Mouse (Mus musculus) limb, embryonic 14.5 days (tissue): Measurements from ENCODE around the gene Tnfrsf26. TPM values are rescaled to one million over a fixed set of nuclear protein-coding genes. Genes with fewer than 3 reads are reported as not detected.
"Not testable (repeated sequence)": the region's sequence is repeated elsewhere in the genome, so short reads cannot be mapped to it uniquely, and the experiment has no call there.

Source experiments
- ATAC-seq: fragments of 200-750 bp; cut with Nextera tagmentation; 2 replicates; pipeline ENCODE4 v1.8.0; 2017; ENCODE audit warnings: low read depth, moderate number of reproducible peaks, moderate TSS enrichment; ENCODE audit not compliant: low FRiP score
- DNase-seq: peaks from one replicate; pipeline ENCODE4 v3.0.0-alpha.2; 2015; ENCODE audit warnings: low spot score
- H3K27ac ChIP-seq: fragments of 300-500 bp; sonication (generic); replicated peaks from 2 replicates; pipeline ENCODE4 v1.5.1; 2014; ENCODE audit warnings: low read depth, mild to moderate bottlenecking, low read length, moderate library complexity, mixed read lengths
- H3K27me3 ChIP-seq: fragments of 300-500 bp; sonication (generic); 2 replicates; pipeline ENCODE4 v1.6.1; 2014; ENCODE audit warnings: low read length, mixed read lengths; ENCODE audit not compliant: control insufficient read depth, insufficient read depth
- H3K36me3 ChIP-seq: fragments of 300-500 bp; sonication (generic); 2 replicates; pipeline ENCODE4 v1.6.1; 2014; ENCODE audit warnings: mild to moderate bottlenecking, low read length, moderate library complexity, mixed read lengths; ENCODE audit not compliant: control insufficient read depth, insufficient read depth
- H3K4me1 ChIP-seq: fragments of 300-500 bp; sonication (generic); 2 replicates; pipeline ENCODE4 v1.6.1; 2014; ENCODE audit warnings: antibody characterized with exemption, low read length, mixed read lengths; ENCODE audit not compliant: control insufficient read depth, insufficient read depth
- H3K4me2 ChIP-seq: fragments of 300-500 bp; sonication (generic); replicated peaks from 2 replicates; pipeline ENCODE4 v1.6.1; 2014; ENCODE audit warnings: low read depth, mild to moderate bottlenecking, low read length, moderate library complexity; ENCODE audit not compliant: severe bottlenecking
- H3K4me3 ChIP-seq: fragments of 300-500 bp; sonication (generic); replicated peaks from 2 replicates; pipeline ENCODE4 v1.5.1; 2014; ENCODE audit warnings: low read length
- H3K9ac ChIP-seq: fragments of 300-500 bp; sonication (generic); 2 replicates; pipeline ENCODE4 v1.6.1; 2014; ENCODE audit warnings: mild to moderate bottlenecking, low read depth, low read length, moderate library complexity; ENCODE audit not compliant: severe bottlenecking
- H3K9me3 ChIP-seq: fragments of 300-500 bp; sonication (generic); 2 replicates; pipeline ENCODE4 v1.6.1; 2016; ENCODE audit warnings: low read length; ENCODE audit not compliant: control insufficient read depth
- POLR2A ChIP-seq: fragments of 200-500 bp; IDR thresholded peaks from 2 replicates; pipeline ENCODE4 v1.8.0; 2012; ENCODE audit warnings: inconsistent platforms, mild to moderate bottlenecking, moderate library complexity, borderline replicate concordance; ENCODE audit not compliant: insufficient read depth, insufficient read length; ENCODE audit errors: extremely low read depth
- WGBS: fragments of 180-500 bp; shearing (Covaris S2); extraction: QIAGEN DNeasy Blood & Tissue Kit; methylation state at CpG from one replicate; pipeline ENCODE4 v1.1.7; 2014; 5-methylcytosine and 5-hydroxymethylcytosine counted together
- polyA plus RNA-seq, 2 experiments: library from polyadenylated mRNA; depleted of rRNA in 1 of 2; stranded (reverse) in 1 of 2; unstranded in 1 of 2; fragments of >200 nt; fragmentation: Nextera tagmentation in 1 of 2; extraction: Ambion mirVana in 1 of 2; gene quantifications; 2 replicates each; pipeline versions ENCODE4 v1.2.1 to v1.2.3; 2012 to 2014

The Tnfrsf26 gene
- 0.35 and 0.51 TPM in 2 replicates for polyA plus RNA-seq (2012; rRNA removed)
- polyA plus RNA-seq (2014; fragmentation: Nextera tagmentation; extraction: Ambion mirVana), result 0.54 and 0.61 TPM in 2 replicates

DNA sequence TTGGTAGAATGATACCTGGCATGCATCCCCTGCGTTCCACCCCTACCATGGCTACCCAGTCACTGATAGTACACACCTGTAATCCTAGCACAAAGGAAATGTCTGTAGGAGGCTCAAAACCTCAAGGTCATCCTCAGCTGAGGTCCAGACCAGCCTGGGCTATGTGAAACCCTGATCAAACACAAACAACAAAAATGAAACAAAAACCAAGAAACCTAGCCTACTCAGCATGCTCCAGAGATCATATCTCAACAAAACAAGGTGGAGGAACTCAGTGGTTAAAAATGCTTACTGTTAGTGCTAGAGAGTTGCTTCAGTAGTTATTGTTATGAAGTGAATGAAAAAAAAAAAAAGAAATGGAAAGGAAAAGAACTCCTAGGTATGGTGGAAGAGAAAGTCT is at the start of gene Tnfrsf26:
Tnfrsf26 (minus strand) TSS at position 183 of the 400 bp plus-strand sequence.
- TF ChIP-seq POLR2A, result no peak
- WGBS, result 100% methylated on average over 1 of the region's 1 CpGs

DNA sequence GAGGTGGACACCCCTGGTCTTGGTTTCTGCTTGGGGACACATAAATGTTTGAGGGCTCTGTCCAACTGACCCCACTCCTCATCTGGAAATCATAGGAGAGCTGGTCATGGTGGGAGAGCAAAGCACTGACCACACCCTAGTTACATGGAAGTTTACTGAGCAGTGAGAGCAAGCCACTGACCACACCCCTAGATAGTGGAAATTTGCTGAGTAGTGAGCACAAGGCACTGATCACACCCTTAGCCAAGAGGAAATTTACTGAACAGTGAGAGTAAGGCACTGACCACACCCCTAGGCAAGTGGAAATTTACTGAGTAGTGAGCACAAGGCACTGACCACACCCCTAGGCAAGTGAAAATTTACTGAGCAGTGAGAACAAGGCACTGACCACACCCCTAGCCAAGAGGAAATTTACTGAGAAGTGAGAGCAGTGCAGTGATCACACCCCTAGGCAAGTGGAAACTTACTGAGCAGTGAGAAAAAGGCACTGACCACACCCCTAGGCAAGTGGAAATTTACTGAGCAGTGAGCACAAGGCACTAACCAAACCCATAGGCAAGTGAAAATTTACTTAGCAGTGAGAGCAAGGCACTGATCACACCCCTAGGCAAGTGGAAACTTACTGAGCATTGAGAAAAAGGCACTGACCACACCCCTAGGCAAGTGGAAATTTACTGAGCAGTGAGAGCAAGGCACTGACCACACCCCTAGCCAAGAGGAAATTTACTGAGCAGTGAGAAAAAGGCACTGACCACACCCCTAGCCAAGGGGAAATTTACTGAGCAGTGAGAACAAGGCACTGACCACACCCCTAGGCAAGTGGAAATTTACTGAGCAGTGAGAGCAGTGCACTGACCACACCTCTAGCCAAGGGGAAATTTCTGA is 38.1 kb upstream of the Tnfrsf26 start:
- Histone ChIP-seq H3K27me3 (no peaks in the 10 kb centered on the region), H3K4me2 (no peak overlapping the region), H3K27ac (no peak overlapping the region), H3K36me3 (no peaks in the 10 kb centered on the region), H3K4me3 (no peak overlapping the region), H3K4me1 (no peaks in the 10 kb centered on the region), H3K9ac (no peak overlapping the region), H3K9me3 (no peaks in the 10 kb centered on the region)
- no peak for TF ChIP-seq POLR2A
- no peak for ATAC-seq
- DNase-seq, result no peak

More for the DNA sequence above, at the start of gene Tnfrsf26:
- no peak within 1 kb of the TSS for H3K27ac ChIP-seq
- no peaks in the 10 kb centered on the region for H3K36me3 ChIP-seq
- H3K27me3 ChIP-seq, result no peaks in the 10 kb centered on the region
- DNase-seq, result no peak
- no peaks in the 10 kb centered on the region for H3K9me3 ChIP-seq
- H3K4me1 ChIP-seq, result no peaks in the 10 kb centered on the region
- no peak within 1 kb of the TSS for H3K9ac ChIP-seq
- no peak for ATAC-seq
- no peak within 1 kb of the TSS for H3K4me2 ChIP-seq
- H3K4me3 ChIP-seq, result no peak within 1 kb of the TSS

DNA sequence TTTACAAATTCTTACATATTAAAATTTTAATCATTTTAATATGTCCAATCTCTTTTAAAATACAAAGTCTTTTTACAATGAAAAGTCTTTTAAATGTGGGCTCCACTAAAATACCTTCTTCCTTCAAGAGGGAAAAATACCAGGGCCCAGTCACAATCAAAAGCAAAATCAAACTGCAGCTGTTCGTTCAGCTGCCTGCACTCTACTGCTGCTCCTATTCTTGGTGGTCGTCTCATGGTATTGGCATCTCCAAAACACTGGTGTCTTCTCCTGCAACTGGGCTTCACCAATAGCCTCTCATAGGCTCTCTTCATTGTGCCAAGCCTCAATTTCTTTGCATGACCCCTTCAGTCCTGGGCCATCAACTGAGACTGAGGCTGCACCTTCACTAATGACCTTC is 34.9 kb upstream of the Tnfrsf26 start:
- DNase-seq (no peak), ATAC-seq (no peak)
- TF ChIP-seq POLR2A, result no peak
- Histone ChIP-seq H3K27me3 (no peaks in the 10 kb centered on the region), H3K4me3 (no peak overlapping the region), H3K4me2 (no peak overlapping the region), H3K36me3 (no peaks in the 10 kb centered on the region), H3K9ac (no peak overlapping the region), H3K27ac (no peak overlapping the region), H3K4me1 (no peaks in the 10 kb centered on the region), H3K9me3 (no peaks in the 10 kb centered on the region)
- 84% methylated on average over 2 of the region's 2 CpGs for WGBS

GRCm38 (mm10) chr7:143660797-143661196 is 32.3 kb upstream of the Tnfrsf26 start:
- Histone ChIP-seq H3K36me3 (no peaks in the 10 kb centered on the region), H3K4me2 (no peak overlapping the region)
- no peak for DNase-seq

DNA sequence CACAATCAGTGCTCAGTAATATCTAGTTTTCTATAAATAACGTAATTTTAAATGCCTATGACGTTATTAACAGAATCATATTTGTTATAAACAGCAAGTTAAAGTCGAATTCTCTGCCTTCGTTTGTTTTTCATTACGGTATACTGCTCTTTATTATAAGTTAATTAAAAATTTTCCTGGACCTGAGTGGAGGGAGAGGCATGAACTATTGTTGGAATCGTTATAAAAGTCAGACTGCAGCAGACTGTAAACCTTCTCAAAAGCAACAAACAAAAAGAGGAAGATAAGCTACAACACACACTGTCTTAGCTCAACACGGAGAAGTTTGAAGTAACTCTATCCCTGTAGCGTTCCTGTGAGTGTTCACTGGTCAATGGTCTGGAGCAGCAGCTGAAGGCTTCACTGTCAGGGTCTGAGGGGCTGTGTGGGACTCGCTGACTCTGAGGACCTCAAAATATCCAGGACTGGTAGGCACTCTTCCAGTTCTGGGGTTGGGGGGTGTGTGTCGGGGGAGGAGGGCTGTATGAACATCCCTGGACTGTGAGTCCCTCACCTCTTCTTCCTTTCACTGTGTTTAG is 21.3 kb upstream of the Tnfrsf26 start:
- not testable (repeated sequence) for H3K9ac ChIP-seq, H3K27me3 ChIP-seq, H3K27ac ChIP-seq, DNase-seq, H3K36me3 ChIP-seq, H3K4me1 ChIP-seq, H3K9me3 ChIP-seq
- 51% methylated on average over 10 of the region's 10 CpGs for WGBS
- H3K4me3 ChIP-seq, result peak overlapping the region; percentile 63
- peak overlapping the region; percentile 73; the same call in 1 of the 2 replicates for H3K4me2 ChIP-seq
- peak; percentile 20; the same call in 1 of the 2 replicates for ATAC-seq

More at GRCm38 (mm10) chr7:143660797-143661196, 32.3 kb upstream of the Tnfrsf26 start:
- Histone ChIP-seq H3K9me3 (no peaks in the 10 kb centered on the region), H3K27me3 (no peaks in the 10 kb centered on the region), H3K4me3 (no peak overlapping the region), H3K4me1 (no peaks in the 10 kb centered on the region), H3K27ac (no peak overlapping the region), H3K9ac (no peak overlapping the region)
- no peak for TF ChIP-seq POLR2A
- ATAC-seq, result no peak
